Mouse (Mus musculus): ENCODE data around the gene Vmn1r228.

Vmn1r228 gene

GRCm38 (mm10) chr17:20786057-20786456 lies at the start of gene Vmn1r228:
Gene Vmn1r228, minus strand, starts transcription at chr17:20786157.
- no peak for DNase-seq (ENCODE audit: low spot score in 2 of 2)

GRCm38 (mm10) chr17:20811255-20811654 lies 25.3 kb upstream of the Vmn1r228 start, which contains the start of gene Vmn1r229:
Gene Vmn1r229, plus strand, starts transcription at chr17:20811555.
- no peak for DNase-seq (ENCODE audit: low spot score in 2 of 2)

GRCm38 (mm10) chr17:20729543-20729942 lies 56.4 kb downstream of the Vmn1r228 start, which contains the start of gene Vmn1r227:
Gene Vmn1r227, plus strand, starts transcription at chr17:20729843.
- no peak for DNase-seq (ENCODE audit: low spot score in 2 of 2)
